Comparison of ENCODE assay signal across 1 mouse cellular context in the genomic region with DNA sequence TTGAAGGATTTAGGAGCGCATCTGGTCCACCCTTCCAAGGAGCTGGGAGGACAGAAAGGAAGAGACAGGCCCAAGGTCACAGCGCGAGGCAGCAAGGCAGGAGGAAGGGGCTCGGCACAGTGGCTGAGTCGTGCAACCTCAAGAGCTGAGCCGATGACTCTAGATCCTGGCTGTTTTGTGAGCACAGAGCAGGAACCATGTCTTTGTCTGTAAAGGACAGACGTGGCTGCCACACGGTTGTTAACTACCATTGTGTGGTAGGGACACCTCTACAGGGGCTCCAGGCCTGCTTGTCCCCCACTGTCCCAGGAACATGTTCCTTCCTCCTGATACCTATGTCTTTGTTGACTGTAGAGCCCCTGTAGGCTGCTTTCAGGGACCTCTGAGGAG.
TF ChIP-seq lines count a peak whose summit lies in the region.

No protein-coding gene starts in this region.

TF ChIP-seq in ES-E14, 5 proteins besides CTCF, POLR2A, EP300 and RAD21:
- TF ChIP-seq ZNF384 (IDR thresholded peaks at IDR 0.05; ENCODE audit: low read depth, low read length) (no peak), CHD2 (IDR thresholded peaks at IDR 0.05; ENCODE audit: low read depth, low read length) (no peak), HCFC1 (IDR thresholded peaks at IDR 0.05; ENCODE audit: borderline replicate concordance, insufficient read depth, low read length) (no peak), MAFK (IDR thresholded peaks at IDR 0.05; ENCODE audit: insufficient read depth, low read depth, low read length) (no peak), ZC3H11A (IDR thresholded peaks at IDR 0.05; ENCODE audit: borderline replicate concordance, low read depth, low read length) (no peak)
